Mouse (Mus musculus) cerebellum, postnatal 4 days (tissue): ENCODE data around the gene Trem2.
"Not testable (repeated sequence)": the region's sequence is repeated elsewhere in the genome, so short reads cannot be mapped to it uniquely, and the experiment has no call there.

Source experiments
- DNase-seq, 2 experiments: peaks; one replicate each; pipeline ENCODE4 v3.0.0; 2022; ENCODE audit warnings: low spot score in 2 of 2, mixed read lengths in 1 of 2

Gene Trem2

GRCm38 (mm10) chr17:48346231-48346630 lies at the start of gene Trem2:
Trem2 (plus strand) TSS chr17:48346401.
- DNase-seq, result no peak

- DNase-seq, result no peak
These were observed 47.0 kb upstream of the Trem2 start, which contains the start of gene Treml2 for GRCm38 (mm10) chr17:48299203-48299602. Treml2 (plus strand) TSS chr17:48299498.

GRCm38 (mm10) chr17:48299756-48300155 lies 46.4 kb upstream of the Trem2 start:
- no peak for DNase-seq

DNA sequence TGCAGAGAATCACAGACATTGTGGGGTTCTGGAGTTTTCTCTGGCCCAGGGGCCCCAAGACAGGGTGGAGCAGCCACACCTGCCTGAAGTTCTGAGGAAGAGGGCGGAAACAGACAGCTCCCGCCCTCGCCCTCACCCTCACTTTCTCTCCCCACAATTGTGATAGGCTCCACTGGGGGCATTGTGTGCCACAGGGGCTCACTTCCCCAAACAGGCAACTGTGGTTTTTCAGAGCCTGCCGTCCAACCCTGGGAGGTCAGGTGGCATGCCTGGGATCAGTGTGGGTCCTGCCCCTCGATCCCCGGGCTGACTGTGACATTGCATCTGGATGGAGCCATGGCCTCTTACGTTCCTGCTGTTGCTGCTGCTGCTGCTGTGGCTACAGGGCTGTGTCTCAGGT lies 46.0 kb upstream of the Trem2 start:
- DNase-seq, result no peak

DNA sequence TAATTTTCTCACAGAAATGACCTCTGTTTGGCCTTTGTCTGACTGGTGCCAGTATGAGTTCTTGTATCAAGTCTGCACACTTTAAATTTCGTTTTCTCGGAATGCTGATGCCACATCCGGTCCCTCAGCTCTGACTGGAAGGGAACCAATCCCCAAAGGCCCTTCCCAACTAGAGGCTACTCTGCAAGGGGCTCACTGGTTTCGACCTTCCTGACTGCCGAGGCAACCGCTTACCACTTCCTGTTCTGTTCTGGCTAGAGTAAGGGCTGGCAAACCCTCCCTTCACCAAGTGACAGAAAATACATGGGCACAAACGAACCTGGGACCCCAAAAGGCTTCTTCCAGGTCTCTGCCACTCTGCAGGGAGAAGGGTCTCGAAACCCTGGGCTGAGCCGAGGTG lies 45.3 kb upstream of the Trem2 start:
- DNase-seq, result no peak

GRCm38 (mm10) chr17:48301792-48302191 lies 44.4 kb upstream of the Trem2 start:
- no peak for DNase-seq

DNA sequence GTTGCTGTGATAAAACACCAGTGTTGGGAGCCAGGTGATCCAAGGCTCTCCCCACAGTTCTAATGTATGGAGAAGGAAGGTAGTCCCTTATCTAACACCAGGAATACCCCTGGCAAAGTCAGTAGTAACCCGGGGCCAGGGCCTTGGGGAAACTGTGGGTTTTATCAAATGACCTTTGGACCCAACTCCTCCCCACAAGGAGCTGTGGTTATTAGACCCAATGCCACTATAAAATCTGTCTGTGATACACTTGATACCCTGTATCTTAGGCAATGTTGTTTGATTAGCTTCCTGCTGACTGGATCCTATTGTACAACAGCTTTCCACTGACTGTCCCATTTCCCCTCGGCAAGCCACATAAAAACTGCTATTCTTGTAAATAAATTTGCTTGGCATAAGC lies 34.1 kb upstream of the Trem2 start:
- DNase-seq, result no peak

GRCm38 (mm10) chr17:48315905-48316579 lies 30.2 kb upstream of the Trem2 start, which contains the start of gene B430306N03Rik:
B430306N03Rik (plus strand) TSS chr17:48316141.
- DNase-seq, result not testable (repeated sequence)

DNA sequence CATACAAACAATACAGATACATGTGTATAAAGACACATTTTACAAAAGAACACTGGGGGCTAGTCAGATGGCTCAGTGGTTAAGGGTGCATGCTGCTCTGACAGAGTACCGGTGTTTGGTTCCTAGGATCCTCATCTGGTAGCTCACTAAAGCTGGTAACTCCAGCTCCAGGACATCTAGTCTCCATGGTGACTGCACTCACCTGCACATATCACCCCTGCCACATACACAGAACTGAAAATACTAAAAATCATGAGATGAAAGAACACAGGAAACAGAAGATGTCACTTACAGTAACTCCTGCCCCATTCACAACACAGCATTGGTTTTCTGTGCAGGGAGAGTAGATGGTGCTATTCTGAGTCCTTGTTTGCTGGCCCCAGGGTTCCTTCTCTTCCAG lies 27.5 kb upstream of the Trem2 start:
- no peak for DNase-seq

DNA sequence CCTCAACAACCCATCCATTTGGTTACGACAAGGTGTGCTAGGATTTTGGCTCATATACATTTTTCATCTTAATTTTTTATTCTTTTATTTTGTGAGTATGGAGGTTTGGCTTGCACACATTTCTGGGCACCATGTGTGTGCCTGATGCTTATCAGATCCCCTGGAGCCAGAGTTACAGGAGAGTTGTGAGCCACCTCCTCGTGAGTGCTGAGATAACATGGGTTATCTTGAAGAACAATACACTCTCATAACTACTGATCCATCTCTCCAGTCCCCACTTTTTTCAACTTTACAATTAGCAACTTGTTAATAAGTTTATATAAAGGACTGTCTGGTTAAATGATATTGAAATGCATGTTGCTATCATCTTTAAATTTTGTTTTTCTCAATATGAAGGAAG lies 24.9 kb upstream of the Trem2 start:
- no peak for DNase-seq

DNA sequence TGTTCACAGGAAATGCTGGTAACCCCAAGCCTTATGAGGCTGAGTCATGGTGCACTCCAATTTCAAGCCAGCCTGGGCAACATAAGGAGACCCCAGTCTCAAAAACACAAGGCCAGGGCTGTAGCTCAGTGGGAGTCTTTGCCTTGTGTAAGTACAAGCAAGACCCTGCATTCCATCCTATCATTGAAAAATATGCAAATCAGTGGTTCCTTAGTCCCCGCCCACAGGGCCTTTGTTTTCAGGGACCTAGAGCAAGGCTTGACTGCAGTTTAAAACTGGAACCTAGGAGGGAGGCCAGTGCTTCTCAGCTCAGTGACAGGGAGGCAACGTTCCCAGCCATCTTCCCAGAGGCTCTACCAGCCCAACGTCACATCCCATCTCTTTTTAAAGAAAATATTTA lies 23.0 kb upstream of the Trem2 start:
- DNase-seq, result no peak

DNA sequence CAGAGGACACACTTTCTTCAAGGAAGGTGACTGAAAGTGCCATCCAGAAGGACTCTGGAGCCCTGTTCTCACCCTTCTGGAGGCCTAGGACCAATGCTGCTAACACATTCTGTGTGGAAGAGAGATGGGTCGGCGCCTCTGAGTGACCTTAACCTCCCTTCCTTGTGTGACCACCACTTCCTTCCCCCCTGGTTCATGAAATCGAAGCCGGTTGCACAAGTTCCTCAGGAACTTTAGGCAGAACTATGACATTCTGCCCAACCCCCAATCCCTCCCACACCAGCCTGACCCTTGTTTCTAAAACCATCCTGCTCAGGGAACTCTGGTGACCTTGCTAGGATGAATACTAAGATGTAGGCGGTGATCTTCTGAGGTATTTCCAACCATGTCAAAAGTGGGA lies 21.9 kb upstream of the Trem2 start:
- DNase-seq, result no peak

GRCm38 (mm10) chr17:48325093-48325492 lies 21.1 kb upstream of the Trem2 start:
- DNase-seq, result no peak

DNA sequence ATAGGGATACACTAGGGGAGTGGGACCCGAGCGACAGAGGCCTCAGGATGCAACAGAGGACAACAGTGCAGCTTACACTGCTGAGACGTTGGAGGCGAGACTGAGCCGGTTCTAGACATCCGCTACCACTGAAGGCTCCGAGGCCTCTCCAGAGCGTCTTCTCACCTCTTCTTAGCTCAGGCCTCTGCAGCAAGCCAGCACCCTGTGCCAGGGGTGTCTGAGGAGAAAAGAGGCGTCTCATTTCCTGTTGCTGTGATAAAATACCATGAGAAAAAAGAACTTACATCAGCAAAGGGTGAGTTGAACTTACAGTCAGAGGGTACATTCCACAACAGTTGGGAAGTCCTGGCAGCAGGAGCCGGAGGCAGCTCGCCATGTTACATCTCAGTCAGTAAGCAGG lies 20.6 kb upstream of the Trem2 start:
- DNase-seq, result no peak

DNA sequence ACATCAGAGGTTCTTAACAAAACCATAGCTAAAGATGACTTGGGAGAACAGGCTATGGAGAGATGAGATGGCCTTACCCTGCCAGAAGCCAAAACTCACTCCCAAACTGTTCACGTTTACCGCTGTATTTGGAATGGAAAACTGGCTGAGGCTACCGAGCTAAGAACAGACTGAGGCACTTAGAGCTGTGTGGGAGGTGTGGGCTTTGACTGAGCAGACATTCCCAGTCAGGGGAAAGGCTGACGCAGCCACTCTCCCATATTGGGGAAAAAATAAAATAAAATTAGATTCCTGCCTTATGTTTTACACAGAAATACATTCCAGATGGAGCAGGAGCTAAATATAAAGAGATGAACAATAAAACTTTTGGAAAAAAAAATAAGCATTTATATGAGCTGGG lies 19.5 kb upstream of the Trem2 start:
- DNase-seq, result no peak

- DNase-seq, result no peak
These were observed 13.7 kb upstream of the Trem2 start for GRCm38 (mm10) chr17:48332524-48332923.

DNA sequence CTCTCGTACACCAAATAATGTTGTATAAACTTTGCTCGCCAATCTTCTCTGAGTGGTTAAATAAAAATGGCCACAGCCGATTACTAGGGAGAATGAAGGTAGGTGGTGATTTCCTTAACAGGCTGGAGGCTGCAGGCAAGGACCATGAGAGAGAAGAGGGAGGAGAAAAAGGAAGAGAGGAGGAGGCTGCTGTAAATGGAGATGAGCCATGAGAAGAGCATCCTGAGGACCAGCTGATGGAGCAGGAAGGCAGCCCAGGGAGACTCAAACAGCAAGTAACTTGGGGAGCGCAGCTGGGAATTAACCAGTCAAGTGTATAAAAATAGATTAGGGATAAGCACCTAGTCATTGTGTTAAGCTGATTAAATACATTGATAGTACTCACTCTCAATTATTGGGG lies 12.0 kb upstream of the Trem2 start:
- DNase-seq, result no peak

DNA sequence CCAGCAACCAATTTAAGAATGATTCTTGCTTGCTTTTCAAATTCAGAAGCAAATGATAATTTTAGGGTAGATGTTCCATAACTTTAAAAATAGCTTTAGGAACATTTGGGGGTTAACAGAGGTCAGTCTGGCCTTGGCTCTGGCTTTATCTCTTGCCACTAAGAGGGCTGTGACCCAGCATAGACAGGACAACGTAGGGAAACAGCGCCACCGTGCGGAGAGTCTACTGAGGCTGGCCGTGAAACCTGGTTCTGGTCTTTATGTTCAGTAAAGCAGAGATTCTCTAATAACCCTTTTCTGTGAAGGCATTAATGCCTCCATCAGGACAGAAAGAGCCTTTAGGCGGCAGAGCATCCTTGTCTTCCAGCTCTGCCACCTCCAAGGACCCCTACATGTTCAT lies 9.3 kb upstream of the Trem2 start:
- DNase-seq, result peak; percentile 76 to 81

- DNase-seq, result no peak
These were observed 5.9 kb upstream of the Trem2 start for GRCm38 (mm10) chr17:48340267-48340666.

DNA sequence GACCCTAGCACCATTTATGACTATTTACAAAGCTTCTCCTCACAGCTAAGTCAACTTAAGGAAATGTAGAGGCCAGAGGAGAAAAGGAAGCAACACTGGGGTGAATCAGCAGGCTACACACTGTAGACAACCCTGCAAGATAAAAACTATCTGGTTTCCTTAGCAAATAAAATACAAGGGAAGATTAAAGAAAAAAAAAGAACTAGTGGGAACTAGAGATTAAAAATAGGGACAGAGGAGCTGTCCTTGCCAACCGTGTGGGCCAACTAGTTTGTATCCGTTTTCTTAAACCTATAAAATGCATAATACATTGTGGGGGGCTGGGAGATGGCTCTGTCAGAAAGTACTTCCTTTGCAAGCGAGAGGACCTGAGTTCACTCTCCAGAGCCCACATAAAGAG lies 4.3 kb upstream of the Trem2 start:
- no peak for DNase-seq

GRCm38 (mm10) chr17:48343065-48343464 lies 3.1 kb upstream of the Trem2 start:
- DNase-seq, result no peak

DNA sequence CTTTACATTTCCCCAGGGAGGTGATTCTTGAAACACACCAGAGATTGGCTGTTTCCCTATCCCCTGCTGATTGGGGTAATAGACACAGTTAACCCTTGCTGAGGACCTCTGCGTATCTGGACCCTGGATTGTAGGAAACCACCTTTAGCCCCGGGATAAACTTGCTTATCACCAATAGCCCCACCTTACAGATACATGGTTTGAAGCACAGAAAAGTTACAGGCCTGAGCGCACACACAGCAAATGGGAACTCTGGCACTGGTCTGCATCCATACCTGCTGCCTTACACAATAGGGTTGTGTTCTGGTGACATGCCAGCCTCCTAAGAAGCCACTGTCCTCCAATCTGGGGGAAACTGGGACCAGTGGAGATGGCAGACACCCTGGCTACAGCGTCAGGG lies 377 bp upstream of the Trem2 start:
- no peak for DNase-seq

DNA sequence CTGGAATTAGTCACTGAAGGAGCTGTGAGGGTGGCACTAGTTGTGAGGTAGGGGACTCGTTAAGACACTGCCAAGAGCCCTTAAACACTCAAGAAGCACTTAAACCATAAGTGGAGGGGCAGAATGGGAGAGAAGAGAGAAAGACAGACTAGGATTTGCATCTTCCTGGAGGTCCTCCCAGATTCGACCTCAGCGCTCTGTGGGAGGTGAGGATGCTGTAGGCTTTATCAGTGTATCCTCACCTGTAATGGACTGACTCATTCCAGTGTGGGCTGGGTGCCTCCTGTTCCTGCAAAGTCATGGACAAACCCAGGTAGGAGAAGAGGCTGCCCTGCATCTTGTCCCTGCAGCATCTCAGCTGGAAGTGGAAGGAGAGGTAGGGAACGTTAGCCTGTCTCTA lies 633 bp downstream of the Trem2 start:
- no peak for DNase-seq

DNA sequence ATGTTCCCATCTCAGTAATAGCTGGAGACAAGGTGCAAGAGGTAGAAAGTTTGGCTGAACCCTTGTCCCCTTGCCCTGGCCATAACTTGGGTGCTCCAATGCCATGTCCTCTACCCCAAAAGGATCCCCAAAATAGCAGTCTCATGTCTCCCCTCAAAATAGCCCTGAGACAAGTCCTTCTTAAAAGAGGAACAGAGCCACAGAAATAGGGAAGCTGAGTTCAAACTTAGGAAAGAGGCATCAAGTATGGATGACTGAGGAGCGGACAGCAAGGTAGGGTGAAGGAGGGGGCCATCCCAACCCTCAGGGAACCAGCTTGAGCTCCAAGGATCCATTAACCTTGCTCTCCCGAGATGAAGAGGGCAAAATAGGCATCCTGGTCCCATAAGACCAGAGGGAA lies 1.1 kb downstream of the Trem2 start:
- no peak for DNase-seq
